Mouse (Mus musculus) fibroblast of lung, adult 2 months (primary cell): ENCODE results near the gene Ttc3.

Experiments used
- DNase-seq: peaks from one replicate; pipeline ENCODE4 v3.0.0-alpha.2; 2011; ENCODE audit warnings: low read depth

The Ttc3 gene

GRCm38 (mm10) chr16:94360578-94361350 is 9.7 kb upstream of the Ttc3 start:
- DNase-seq, result no peak

- DNase-seq, result peak; percentile 30
Measured at GRCm38 (mm10) chr16:94362174-94362873, 8.1 kb upstream of the Ttc3 start.

GRCm38 (mm10) chr16:94363814-94364213 is 6.6 kb upstream of the Ttc3 start:
- no peak for DNase-seq

- DNase-seq, result no peak
Measured at GRCm38 (mm10) chr16:94365435-94365834, 5.0 kb upstream of the Ttc3 start.

- DNase-seq, result no peak
Measured at GRCm38 (mm10) chr16:94369596-94370172, 734 bp upstream of the Ttc3 start.

- peak; percentile 33 for DNase-seq
Measured at GRCm38 (mm10) chr16:94370915-94371300, 490 bp downstream of the Ttc3 start.

GRCm38 (mm10) chr16:94371301-94371931 is 998 bp downstream of the Ttc3 start, which contains the start of gene Pigp:
Gene Pigp (minus strand): TSS chr16:94371842.
- peak; percentile 52 for DNase-seq

- peak; percentile 61 for DNase-seq
Measured at GRCm38 (mm10) chr16:94379386-94379785, 9.0 kb downstream of the Ttc3 start.

GRCm38 (mm10) chr16:94383277-94383676 is 12.9 kb downstream of the Ttc3 start:
- DNase-seq, result no peak

- no peak for DNase-seq
Measured at GRCm38 (mm10) chr16:94387690-94388089, 17.3 kb downstream of the Ttc3 start.

- DNase-seq, result no peak
Measured at GRCm38 (mm10) chr16:94392299-94392698, 21.9 kb downstream of the Ttc3 start.

GRCm38 (mm10) chr16:94395051-94395450 is 24.6 kb downstream of the Ttc3 start:
- no peak for DNase-seq

GRCm38 (mm10) chr16:94396641-94397040 is 26.2 kb downstream of the Ttc3 start:
- no peak for DNase-seq

- DNase-seq, result no peak
Measured at GRCm38 (mm10) chr16:94399141-94399540, 28.7 kb downstream of the Ttc3 start.

GRCm38 (mm10) chr16:94401636-94402035 is 31.2 kb downstream of the Ttc3 start:
- DNase-seq, result no peak

GRCm38 (mm10) chr16:94402185-94402584 is 31.8 kb downstream of the Ttc3 start:
- no peak for DNase-seq

- DNase-seq, result no peak
Measured at GRCm38 (mm10) chr16:94411287-94411686, 40.9 kb downstream of the Ttc3 start.

- no peak for DNase-seq
Measured at GRCm38 (mm10) chr16:94412198-94412597, 41.8 kb downstream of the Ttc3 start.

- DNase-seq, result no peak
Measured at GRCm38 (mm10) chr16:94412760-94413159, 42.3 kb downstream of the Ttc3 start.

GRCm38 (mm10) chr16:94414151-94414550 is 43.7 kb downstream of the Ttc3 start:
- DNase-seq, result no peak

- DNase-seq, result no peak
Measured at GRCm38 (mm10) chr16:94420498-94420897, 50.1 kb downstream of the Ttc3 start.

GRCm38 (mm10) chr16:94428948-94429347 is 58.5 kb downstream of the Ttc3 start:
- DNase-seq, result no peak
